In genomic region chr9:107960928-107961327, GRCm38 (mm10) we compare ENCODE assay signal across 13 mouse cellular contexts. TPM values are rescaled to one million over a fixed set of nuclear protein-coding genes. Genes with fewer than 3 reads are reported as not detected.
DNase-seq lines count a peak whose midpoint lies in the region; ATAC-seq and TF ChIP-seq lines count a peak whose summit lies in the region.
"Had no signal": no experiment of that assay in that cellular context is flagged by ENCODE, and none has a peak within 500 bp of the region (broad histone marks: within the 10 kb centered on the region; RNA-seq: fewer than 3 reads in every experiment).

No protein-coding gene starts in this region.

- no peak for DNase-seq in forebrain, embryonic 11.5 days (ENCODE audit: low spot score)
- DNase-seq in retina, postnatal 1 day = peak; percentile 16
- DNase-seq in retina, embryonic 14.5 days (ENCODE audit: low spot score) = no peak
- no peak for DNase-seq in embryo, embryonic 9.5 days (ENCODE audit: extremely low spot score)
- no peak for DNase-seq in adrenal gland, adult 8-10 months
- DNase-seq: adrenal gland, postnatal 25 days; cerebellum, adult 9-10 months; kidney, adult 9 months had no signal

- TF ChIP-seq CTCF in olfactory bulb, adult 2 months (IDR thresholded peaks at IDR 0.05; ENCODE audit: insufficient read depth, low read depth, low read length) = no peak

- ATAC-seq in forebrain, embryonic 13.5 days = no peak
- no peak for ATAC-seq in forebrain, embryonic 11.5 days (replicated peaks; ENCODE audit: low FRiP score)
- no peak for ATAC-seq in forebrain, embryonic 16.5 days

- peaks cover 82% of the 10 kb centered on the region for H3K36me3 ChIP-seq in forebrain, embryonic 13.5 days (ENCODE audit: poor library complexity, severe bottlenecking)
- no peaks in the 10 kb centered on the region; the same call in 1 of the 2 replicates for H3K36me3 ChIP-seq in forebrain, embryonic 11.5 days (ENCODE audit: control insufficient read depth, insufficient read depth, low read length)
- H3K36me3 ChIP-seq in forebrain, embryonic 16.5 days (ENCODE audit: control insufficient read depth, insufficient read depth) = no peaks in the 10 kb centered on the region

- no peaks in the 10 kb centered on the region for H3K9me3 ChIP-seq in forebrain, embryonic 13.5 days (replicated peaks)
- H3K9me3 ChIP-seq in forebrain, embryonic 11.5 days (ENCODE audit: control insufficient read depth, low read length) = no peaks in the 10 kb centered on the region
- H3K9me3 ChIP-seq in forebrain, embryonic 16.5 days (ENCODE audit: control insufficient read depth, low read length) = no peaks in the 10 kb centered on the region
- H3K9me3 ChIP-seq: heart, embryonic 12.5 days; lung, embryonic 15.5 days had no signal

- H3K4me1 ChIP-seq in forebrain, embryonic 13.5 days = peaks cover 11% of the 10 kb centered on the region
- H3K4me1 ChIP-seq in forebrain, embryonic 11.5 days (replicated peaks; ENCODE audit: control insufficient read depth, insufficient read depth, low read length) = 0 out of 2 replicates have a peak, but pooled peaks cover 2% of the 10 kb centered on the region
- H3K4me1 ChIP-seq in forebrain, embryonic 16.5 days (replicated peaks; ENCODE audit: control insufficient read depth, insufficient read depth, low read length) = peaks cover 13% of the 10 kb centered on the region
- H3K4me1 ChIP-seq in olfactory bulb, adult 2 months (ENCODE audit: control insufficient read depth, insufficient read depth, low read length) = peaks cover 35% of the 10 kb centered on the region

- no peak for TF ChIP-seq POLR2A in olfactory bulb, adult 2 months (IDR thresholded peaks at IDR 0.05; ENCODE audit: insufficient read depth, low read depth, low read length)

- H3K4me2 ChIP-seq in forebrain, embryonic 13.5 days = peak overlapping the region; percentile 10; the same call in 1 of the 2 replicates
- no peak overlapping the region for H3K4me2 ChIP-seq in forebrain, embryonic 11.5 days (ENCODE audit: low read depth, low read length, severe bottlenecking)
- H3K4me2 ChIP-seq in forebrain, embryonic 16.5 days (ENCODE audit: low read length) = no peak overlapping the region
- H3K4me2 ChIP-seq: heart, embryonic 12.5 days; lung, embryonic 15.5 days had no signal

- WGBS in forebrain, embryonic 13.5 days = 70% methylated on average over 4 of the region's 4 CpGs
- WGBS in forebrain, embryonic 11.5 days = 84% methylated on average over 4 of the region's 4 CpGs
- WGBS in forebrain, embryonic 16.5 days = 82% methylated on average over 4 of the region's 4 CpGs
- 57% methylated on average over 4 of the region's 4 CpGs for WGBS in olfactory bulb, adult 2 months

- H3K27me3 ChIP-seq in forebrain, embryonic 13.5 days = no peaks in the 10 kb centered on the region
- H3K27me3 ChIP-seq in forebrain, embryonic 11.5 days (ENCODE audit: control insufficient read depth, insufficient read depth, low read length) = no peaks in the 10 kb centered on the region
- no peaks in the 10 kb centered on the region for H3K27me3 ChIP-seq in forebrain, embryonic 16.5 days (replicated peaks; ENCODE audit: control insufficient read depth, insufficient read depth, low read length)
- H3K27me3 ChIP-seq: heart, embryonic 12.5 days; lung, embryonic 15.5 days had no signal

- H3K27ac ChIP-seq in forebrain, embryonic 13.5 days = peak overlapping the region; percentile 66
- no peak overlapping the region for H3K27ac ChIP-seq in forebrain, embryonic 11.5 days (ENCODE audit: low read depth, low read length)
- peak overlapping the region; percentile 83 for H3K27ac ChIP-seq in forebrain, embryonic 16.5 days (ENCODE audit: low read length)
- peak overlapping the region; percentile 94 for H3K27ac ChIP-seq in olfactory bulb, adult 2 months (ENCODE audit: insufficient read depth, low read depth, low read length)
- H3K27ac ChIP-seq: lung, embryonic 15.5 days had no signal

- H3K9ac ChIP-seq in forebrain, embryonic 13.5 days = 0 out of 2 replicates have a peak overlapping the region, but pooled peaks have one; percentile 21
- H3K9ac ChIP-seq in forebrain, embryonic 11.5 days (ENCODE audit: low read length) = no peak overlapping the region
- no peak overlapping the region for H3K9ac ChIP-seq in forebrain, embryonic 16.5 days (replicated peaks; ENCODE audit: low read depth, low read length)
- H3K9ac ChIP-seq: heart, embryonic 12.5 days; lung, embryonic 15.5 days had no signal

- H3K4me3 ChIP-seq in forebrain, embryonic 13.5 days = no peak overlapping the region
- no peak overlapping the region for H3K4me3 ChIP-seq in forebrain, embryonic 11.5 days (ENCODE audit: low read depth, low read length)
- H3K4me3 ChIP-seq in forebrain, embryonic 16.5 days (replicated peaks; ENCODE audit: low read length) = no peak overlapping the region
- no peak overlapping the region for H3K4me3 ChIP-seq in olfactory bulb, adult 2 months (ENCODE audit: insufficient read depth, low read depth, low read length)
- H3K4me3 ChIP-seq: heart, embryonic 12.5 days; lung, embryonic 15.5 days had no signal

RNA-seq across cellular contexts. Expression of gene Traip, which starts 11.0 kb away (rescaled TPM):
- 21.7 and 23.6 TPM in 2 replicates for polyA plus RNA-seq in forebrain, embryonic 13.5 days (2015; fragmentation: Nextera tagmentation; extraction: Ambion mirVana)
- 38.2 and 39.7 TPM in 2 replicates for polyA plus RNA-seq in forebrain, embryonic 11.5 days (2014; fragmentation: Nextera tagmentation; extraction: Ambion mirVana)
- 14.2 and 17.1 TPM in 2 replicates for polyA plus RNA-seq in forebrain, embryonic 16.5 days (2015; fragmentation: Nextera tagmentation; extraction: Ambion mirVana)
- polyA plus RNA-seq in olfactory bulb, adult 2 months (2012; ENCODE audit: insufficient read depth, insufficient read length, low replicate concordance, missing spikeins) = not detected in 2 replicates
- total RNA-seq in adrenal gland, adult 8-10 months (2022) = 1 to 10 TPM; 2.2 to 7.0 (median 4.2) TPM

RNA-seq across cellular contexts. Expression of gene Uba7, which starts 14.4 kb away (rescaled TPM):
- polyA plus RNA-seq in forebrain, embryonic 13.5 days (2015; fragmentation: Nextera tagmentation; extraction: Ambion mirVana) = 2.7 and 3.1 TPM in 2 replicates
- polyA plus RNA-seq in forebrain, embryonic 11.5 days (2014; fragmentation: Nextera tagmentation; extraction: Ambion mirVana) = 7.9 and 8.4 TPM in 2 replicates
- 3.2 and 3.7 TPM in 2 replicates for polyA plus RNA-seq in forebrain, embryonic 16.5 days (2015; fragmentation: Nextera tagmentation; extraction: Ambion mirVana)
- polyA plus RNA-seq in olfactory bulb, adult 2 months (2012; ENCODE audit: insufficient read depth, insufficient read length, low replicate concordance, missing spikeins) = not detected in 2 replicates
- total RNA-seq in adrenal gland, adult 8-10 months (2022) = 10 to 100 TPM; 17.4 to 48.9 (median 25.9) TPM

RNA-seq across cellular contexts. Expression of gene Gm20661, which starts 21.9 kb away (rescaled TPM):
- polyA plus RNA-seq in forebrain, embryonic 13.5 days (2015; fragmentation: Nextera tagmentation; extraction: Ambion mirVana) = 0.44 and 0.62 TPM in 2 replicates
- polyA plus RNA-seq in forebrain, embryonic 11.5 days (2014; fragmentation: Nextera tagmentation; extraction: Ambion mirVana) = 1.0 and 1.7 TPM in 2 replicates
- 0.65 and 0.92 TPM in 2 replicates for polyA plus RNA-seq in forebrain, embryonic 16.5 days (2015; fragmentation: Nextera tagmentation; extraction: Ambion mirVana)
- not detected in 2 replicates for polyA plus RNA-seq in olfactory bulb, adult 2 months (2012; ENCODE audit: insufficient read depth, insufficient read length, low replicate concordance, missing spikeins)
- under 1 TPM in 3 of 4 experiments, not detected in 1; 0.32 to 0.43 (median 0.37) TPM for total RNA-seq in adrenal gland, adult 8-10 months (2022)

RNA-seq across cellular contexts. Expression of gene Inka1, which starts 24.8 kb away (rescaled TPM):
- 10.8 and 11.1 TPM in 2 replicates for polyA plus RNA-seq in forebrain, embryonic 13.5 days (2015; fragmentation: Nextera tagmentation; extraction: Ambion mirVana)
- polyA plus RNA-seq in forebrain, embryonic 11.5 days (2014; fragmentation: Nextera tagmentation; extraction: Ambion mirVana) = 22.8 and 26.5 TPM in 2 replicates
- polyA plus RNA-seq in forebrain, embryonic 16.5 days (2015; fragmentation: Nextera tagmentation; extraction: Ambion mirVana) = 12.8 and 14.2 TPM in 2 replicates
- not detected in 2 replicates for polyA plus RNA-seq in olfactory bulb, adult 2 months (2012; ENCODE audit: insufficient read depth, insufficient read length, low replicate concordance, missing spikeins)
- 1 to 10 TPM; 4.7 to 6.0 (median 5.0) TPM for total RNA-seq in adrenal gland, adult 8-10 months (2022)

RNA-seq across cellular contexts. Expression of gene Camkv, which starts 25.5 kb away (rescaled TPM):
- polyA plus RNA-seq in forebrain, embryonic 13.5 days (2015; fragmentation: Nextera tagmentation; extraction: Ambion mirVana) = 23.6 and 27.2 TPM in 2 replicates
- polyA plus RNA-seq in forebrain, embryonic 11.5 days (2014; fragmentation: Nextera tagmentation; extraction: Ambion mirVana) = 7.4 and 8.0 TPM in 2 replicates
- polyA plus RNA-seq in forebrain, embryonic 16.5 days (2015; fragmentation: Nextera tagmentation; extraction: Ambion mirVana) = 117 and 140 TPM in 2 replicates
- polyA plus RNA-seq in olfactory bulb, adult 2 months (2012; ENCODE audit: insufficient read depth, insufficient read length, low replicate concordance, missing spikeins) = not detected in 2 replicates
- 10 to 100 TPM in 2 of 4 experiments, 1 to 10 TPM in 2; 6.4 to 11.1 (median 9.7) TPM for total RNA-seq in adrenal gland, adult 8-10 months (2022)

Comparison
In these comparisons a context has a peak if more than half of its experiments do, and no peak if none do; other contexts are left out.
1. RNA of gene Traip, which starts 11.0 kb away (polyA plus RNA-seq): 38.2 to 39.7 TPM in forebrain, embryonic 11.5 days, 21.7 to 23.6 TPM in forebrain, embryonic 13.5 days and 14.2 to 17.1 TPM in forebrain, embryonic 16.5 days; not detected in olfactory bulb, adult 2 months; every median in the first group is over 10 times any median in the second.